Mouse (Mus musculus) neural tube, embryonic 15.5 days (tissue): Measurements from ENCODE around the gene Fibp. TPM values are rescaled to one million over a fixed set of nuclear protein-coding genes. Genes with fewer than 3 reads are reported as not detected.
A peak's percentile ranks its signal among the peaks of the same experiment; 100 is the strongest.

Source experiments
- ATAC-seq: fragments of 200-750 bp; cut with Nextera tagmentation; 2 replicates; pipeline ENCODE4 v1.8.0; 2017; ENCODE audit warnings: mild to moderate bottlenecking, moderate TSS enrichment, moderate library complexity; ENCODE audit not compliant: low FRiP score
- H3K27ac ChIP-seq: fragments of 300-500 bp; sonication (generic); replicated peaks from 2 replicates; pipeline ENCODE4 v1.5.1; 2015; ENCODE audit warnings: mild to moderate bottlenecking, inconsistent platforms
- H3K27me3 ChIP-seq: fragments of 300-500 bp; sonication (generic); replicated peaks from 2 replicates; pipeline ENCODE4 v1.6.1; 2015; ENCODE audit warnings: inconsistent platforms
- H3K36me3 ChIP-seq: fragments of 300-500 bp; sonication (generic); 2 replicates; pipeline ENCODE4 v1.6.1; 2015; ENCODE audit warnings: inconsistent platforms
- H3K4me1 ChIP-seq: fragments of 300-500 bp; sonication (generic); 2 replicates; pipeline ENCODE4 v1.6.1; 2015; ENCODE audit warnings: inconsistent platforms
- H3K4me2 ChIP-seq: fragments of 300-500 bp; sonication (generic); 2 replicates; pipeline ENCODE4 v1.6.1; 2015; ENCODE audit warnings: inconsistent platforms, mild to moderate bottlenecking, moderate library complexity
- H3K4me3 ChIP-seq: fragments of 300-500 bp; sonication (generic); replicated peaks from 2 replicates; pipeline ENCODE4 v1.5.1; 2015; ENCODE audit warnings: mild to moderate bottlenecking, inconsistent platforms
- H3K9ac ChIP-seq: fragments of 300-500 bp; sonication (generic); replicated peaks from 2 replicates; pipeline ENCODE4 v1.6.1; 2015; ENCODE audit warnings: mild to moderate bottlenecking, inconsistent platforms
- H3K9me3 ChIP-seq: fragments of 300-500 bp; sonication (generic); replicated peaks from 2 replicates; pipeline ENCODE4 v1.6.1; 2016; ENCODE audit warnings: inconsistent platforms
- WGBS: fragments of 180-500 bp; shearing (Covaris S2); methylation state at CpG from one replicate; pipeline ENCODE4 v1.1.7; 2015; ENCODE audit warnings: mixed read lengths; 5-methylcytosine and 5-hydroxymethylcytosine counted together
- polyA plus RNA-seq: library from polyadenylated mRNA; unstranded; fragments of >200 nt; fragmentation: Nextera tagmentation; extraction: Ambion mirVana; gene quantifications from 2 replicates; pipeline ENCODE4 v1.2.1, GENCODE M21; 2015

Gene Fibp
- 151 and 154 TPM in 2 replicates for polyA plus RNA-seq

DNA sequence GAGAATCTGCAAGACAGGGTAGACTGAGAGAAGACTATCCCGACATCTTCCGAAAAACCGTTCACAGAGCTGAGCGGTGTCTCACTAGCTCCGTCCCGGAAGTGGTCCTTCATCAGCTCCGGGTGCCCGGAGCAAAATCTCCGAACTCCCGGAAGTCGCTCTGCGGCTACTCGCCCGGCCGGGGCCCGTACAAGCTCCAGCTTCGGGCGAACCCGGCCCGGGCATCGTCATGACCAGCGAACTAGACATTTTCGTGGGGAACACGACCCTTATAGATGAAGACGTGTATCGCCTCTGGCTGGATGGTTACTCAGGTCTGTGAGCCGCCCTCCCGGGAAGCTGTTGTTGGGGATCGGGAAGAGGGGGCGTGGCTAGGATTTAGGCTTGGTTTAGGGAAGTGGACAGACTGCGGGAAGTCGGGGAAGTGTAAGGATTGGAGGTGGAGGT lies at the start of gene Fibp:
TSS of gene Fibp (plus strand) at position 151 of the 447 bp plus-strand sequence.
- Histone ChIP-seq H3K4me3 (peak within 1 kb of the TSS; percentile 81), H3K27me3 (peaks cover 4% of the 10 kb centered on the region; the same call in 1 of the 2 replicates), H3K4me1 (peaks cover 52% of the 10 kb centered on the region), H3K4me2 (peak within 1 kb of the TSS; percentile 76), H3K27ac (peak within 1 kb of the TSS; percentile 85), H3K9ac (peak within 1 kb of the TSS; percentile 76), H3K36me3 (peaks cover 24% of the 10 kb centered on the region), H3K9me3 (no peaks in the 10 kb centered on the region)
- peak; percentile 53 for ATAC-seq
- under 1% methylated on average over 32 of the region's 32 CpGs for WGBS

DNA sequence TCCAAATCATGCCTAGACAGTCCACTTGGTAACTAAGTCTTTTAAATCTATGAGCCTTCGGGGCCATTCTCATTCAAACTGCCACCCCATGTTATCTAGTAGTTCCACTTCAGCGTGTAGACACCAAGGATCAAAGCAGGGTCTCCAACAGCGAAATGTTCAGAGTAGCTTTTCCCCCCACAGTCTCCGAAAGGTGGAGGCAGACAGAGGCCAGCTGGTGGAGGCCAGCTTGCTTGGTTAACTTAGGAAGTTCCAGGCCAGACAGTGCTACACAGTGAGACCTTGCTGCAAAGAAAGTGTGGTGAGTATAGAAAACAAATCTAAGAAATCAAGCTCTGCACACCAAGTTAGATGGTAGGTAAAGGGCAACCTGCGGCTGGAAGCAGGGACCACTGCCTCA lies 49.8 kb upstream of the Fibp start:
- no peak overlapping the region for H3K4me3 ChIP-seq
- 89% methylated on average over 5 of the region's 5 CpGs for WGBS
- no peaks in the 10 kb centered on the region for H3K36me3 ChIP-seq
- no peak overlapping the region for H3K9ac ChIP-seq
- no peak for ATAC-seq
- no peaks in the 10 kb centered on the region for H3K27me3 ChIP-seq
- H3K4me1 ChIP-seq, result peaks cover 14% of the 10 kb centered on the region
- no peak overlapping the region for H3K27ac ChIP-seq
- no peak overlapping the region for H3K4me2 ChIP-seq
- no peaks in the 10 kb centered on the region for H3K9me3 ChIP-seq

DNA sequence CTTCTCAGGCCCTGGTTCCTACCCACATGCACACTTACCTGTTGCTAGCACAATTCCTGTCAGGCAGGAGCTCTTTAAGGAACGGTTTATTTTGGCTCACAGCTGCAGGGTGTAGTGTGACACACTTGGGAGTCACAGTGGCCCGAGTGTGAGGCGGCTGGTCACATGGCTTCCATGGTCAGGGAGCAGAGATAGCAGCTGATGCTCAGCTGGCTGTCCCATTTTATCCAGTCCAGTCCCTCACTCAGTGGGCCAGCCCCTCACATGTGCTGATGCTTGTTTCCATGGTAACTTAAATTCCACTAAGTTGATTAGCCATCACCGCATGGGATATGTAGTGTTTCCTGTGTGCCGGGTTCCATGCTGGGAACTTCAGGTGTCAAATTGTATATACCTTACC lies 48.5 kb upstream of the Fibp start:
- no peaks in the 10 kb centered on the region for H3K36me3 ChIP-seq
- H3K4me3 ChIP-seq, result no peak overlapping the region
- no peak overlapping the region for H3K4me2 ChIP-seq
- H3K9ac ChIP-seq, result no peak overlapping the region
- H3K27me3 ChIP-seq, result no peaks in the 10 kb centered on the region
- ATAC-seq, result no peak
- no peak overlapping the region for H3K27ac ChIP-seq
- no peaks in the 10 kb centered on the region for H3K9me3 ChIP-seq
- peaks cover 10% of the 10 kb centered on the region for H3K4me1 ChIP-seq
- WGBS, result 71% methylated on average over 5 of the region's 5 CpGs

DNA sequence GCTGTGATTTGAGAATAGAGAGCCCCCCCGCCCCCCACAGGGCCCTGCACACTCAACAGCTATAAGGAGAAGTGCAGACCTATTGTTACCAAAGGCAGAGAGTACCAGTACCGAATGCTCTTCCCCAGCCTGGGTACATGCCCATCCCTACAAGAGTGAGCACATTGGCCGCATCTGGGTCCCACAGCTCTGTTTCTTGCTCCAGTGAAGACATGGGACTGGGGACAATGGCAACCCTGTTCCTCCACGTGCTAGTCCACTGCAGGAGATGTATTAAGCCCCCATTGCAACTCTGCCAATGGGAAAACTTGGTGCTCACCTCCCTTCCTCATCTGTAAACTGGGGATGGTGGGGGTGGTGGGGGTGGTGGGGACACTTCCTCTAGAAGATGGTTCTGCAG lies 46.6 kb upstream of the Fibp start:
- Histone ChIP-seq H3K27ac (no peak overlapping the region), H3K27me3 (no peaks in the 10 kb centered on the region), H3K36me3 (0 out of 2 replicates have a peak, but pooled peaks cover 6% of the 10 kb centered on the region), H3K4me3 (no peak overlapping the region), H3K4me2 (no peak overlapping the region), H3K4me1 (no peaks in the 10 kb centered on the region), H3K9ac (no peak overlapping the region), H3K9me3 (no peaks in the 10 kb centered on the region)
- no peak for ATAC-seq
- WGBS, result 75% methylated on average over 4 of the region's 4 CpGs

DNA sequence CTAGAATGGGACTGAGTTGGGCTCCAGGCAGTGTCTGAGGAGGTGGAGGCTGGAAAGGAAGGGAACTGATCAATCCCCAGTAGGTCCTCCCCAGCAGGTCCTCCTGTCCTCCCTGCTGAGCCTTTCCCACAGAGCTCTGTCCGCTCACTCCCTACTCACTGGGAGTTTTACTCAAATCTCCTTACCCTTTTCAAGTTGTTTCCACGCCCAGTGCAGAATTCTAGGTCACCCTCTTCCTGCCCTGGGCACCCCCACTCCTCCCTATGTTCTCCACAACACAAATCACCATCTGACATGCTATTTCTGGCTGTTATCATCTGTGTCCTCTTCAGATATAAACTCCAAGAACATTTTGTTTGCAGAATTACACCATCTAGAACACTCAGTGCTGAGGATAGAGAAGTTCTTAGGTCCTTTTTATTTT lies 45.9 kb upstream of the Fibp start:
- Histone ChIP-seq H3K4me1 (no peaks in the 10 kb centered on the region), H3K9me3 (no peaks in the 10 kb centered on the region), H3K27me3 (no peaks in the 10 kb centered on the region), H3K27ac (no peak overlapping the region), H3K4me3 (no peak overlapping the region), H3K9ac (no peak overlapping the region), H3K4me2 (no peak overlapping the region), H3K36me3 (peaks cover 6% of the 10 kb centered on the region; the same call in 1 of the 2 replicates)
- 77% methylated on average over 2 of the region's 2 CpGs for WGBS
- no peak for ATAC-seq

DNA sequence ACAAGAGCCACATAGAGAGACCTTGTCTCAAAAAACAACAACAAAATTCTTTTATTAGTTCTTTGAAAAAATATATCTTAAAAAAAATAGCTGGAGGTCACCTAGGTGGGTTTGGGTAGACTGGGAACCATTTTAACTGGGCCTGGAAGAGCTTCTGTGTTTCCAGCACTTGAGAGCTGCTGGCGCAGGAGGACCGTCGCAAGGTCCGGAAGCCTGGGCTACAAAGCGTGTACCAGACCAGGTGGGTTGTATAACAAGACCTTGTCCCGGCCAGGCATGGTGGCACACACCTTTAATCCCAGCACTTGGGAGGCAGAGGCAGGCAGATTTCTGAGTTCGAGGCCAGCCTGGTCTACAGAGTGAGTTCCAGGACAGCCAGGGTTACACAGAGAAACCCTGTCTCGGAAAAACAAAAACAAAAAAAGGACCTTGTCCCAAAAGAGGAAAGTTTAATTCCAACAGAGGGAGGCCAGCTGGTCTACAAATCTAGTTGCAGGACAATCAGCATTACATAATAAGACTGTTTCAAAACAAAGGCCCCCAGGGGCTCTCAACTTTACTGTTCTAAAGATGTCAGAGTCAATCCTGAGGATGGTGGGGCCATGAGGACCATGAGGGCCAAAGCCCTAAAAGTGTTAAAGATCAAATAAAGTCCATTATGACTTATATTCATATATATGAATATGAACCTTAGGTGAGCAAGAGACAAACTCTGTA lies 41.5 kb upstream of the Fibp start:
- Histone ChIP-seq H3K4me1 (peaks cover 25% of the 10 kb centered on the region), H3K4me2 (no peak overlapping the region), H3K27me3 (no peaks in the 10 kb centered on the region), H3K27ac (no peak overlapping the region), H3K4me3 (no peak overlapping the region), H3K9ac (no peak overlapping the region), H3K36me3 (peaks cover 37% of the 10 kb centered on the region), H3K9me3 (no peaks in the 10 kb centered on the region)
- 90% methylated on average over 8 of the region's 8 CpGs for WGBS
- no peak for ATAC-seq

DNA sequence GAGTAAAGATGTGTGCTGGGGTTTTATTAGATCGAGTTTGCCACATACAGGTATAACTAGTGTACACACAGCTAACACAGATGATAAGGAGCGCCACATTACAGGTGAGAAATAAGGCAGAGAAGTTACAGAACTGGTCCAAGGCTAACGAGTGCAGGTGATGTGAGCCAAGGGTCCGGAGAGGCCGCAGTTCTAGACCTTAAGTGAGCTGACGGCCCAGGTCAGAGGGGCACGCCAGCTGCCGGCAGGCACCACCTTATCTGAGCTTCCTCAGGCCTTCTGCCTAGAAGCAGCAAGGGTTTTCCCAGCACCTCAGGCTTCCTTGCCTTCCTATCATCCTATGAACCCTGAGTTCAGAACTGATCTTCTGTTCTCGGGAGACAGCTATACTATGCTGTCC lies 40.8 kb upstream of the Fibp start:
- no peaks in the 10 kb centered on the region for H3K9me3 ChIP-seq
- 94% methylated on average over 9 of the region's 9 CpGs for WGBS
- no peak for ATAC-seq
- no peak overlapping the region for H3K9ac ChIP-seq
- no peak overlapping the region for H3K27ac ChIP-seq
- peaks cover 27% of the 10 kb centered on the region for H3K4me1 ChIP-seq
- no peaks in the 10 kb centered on the region for H3K27me3 ChIP-seq
- H3K36me3 ChIP-seq, result peaks cover 37% of the 10 kb centered on the region
- no peak overlapping the region for H3K4me2 ChIP-seq
- H3K4me3 ChIP-seq, result no peak overlapping the region

DNA sequence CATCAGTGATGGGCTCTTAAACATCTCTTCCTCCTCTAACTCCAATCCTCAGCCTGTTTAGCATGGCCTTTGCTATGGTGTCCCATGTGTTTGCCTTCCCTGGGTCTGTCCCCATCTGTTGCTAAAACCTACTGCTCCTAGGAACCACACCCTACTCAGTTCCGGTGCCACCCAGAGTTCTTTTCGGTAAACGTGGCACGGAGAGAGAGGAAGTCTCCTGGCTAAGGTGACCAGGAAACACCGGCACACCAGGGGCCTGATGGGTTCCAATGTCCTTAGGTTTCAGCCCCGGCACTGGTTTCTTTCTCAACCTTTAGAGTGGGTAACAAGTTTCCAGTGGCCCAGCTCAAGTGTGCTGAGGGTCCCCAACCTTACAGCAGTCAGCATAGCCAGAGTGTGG lies 39.8 kb upstream of the Fibp start:
- WGBS, result 88% methylated on average over 6 of the region's 6 CpGs
- Histone ChIP-seq H3K27ac (no peak overlapping the region), H3K36me3 (peaks cover 37% of the 10 kb centered on the region), H3K4me1 (peaks cover 27% of the 10 kb centered on the region), H3K9me3 (no peaks in the 10 kb centered on the region), H3K9ac (no peak overlapping the region), H3K4me2 (no peak overlapping the region), H3K27me3 (no peaks in the 10 kb centered on the region), H3K4me3 (no peak overlapping the region)
- ATAC-seq, result no peak

DNA sequence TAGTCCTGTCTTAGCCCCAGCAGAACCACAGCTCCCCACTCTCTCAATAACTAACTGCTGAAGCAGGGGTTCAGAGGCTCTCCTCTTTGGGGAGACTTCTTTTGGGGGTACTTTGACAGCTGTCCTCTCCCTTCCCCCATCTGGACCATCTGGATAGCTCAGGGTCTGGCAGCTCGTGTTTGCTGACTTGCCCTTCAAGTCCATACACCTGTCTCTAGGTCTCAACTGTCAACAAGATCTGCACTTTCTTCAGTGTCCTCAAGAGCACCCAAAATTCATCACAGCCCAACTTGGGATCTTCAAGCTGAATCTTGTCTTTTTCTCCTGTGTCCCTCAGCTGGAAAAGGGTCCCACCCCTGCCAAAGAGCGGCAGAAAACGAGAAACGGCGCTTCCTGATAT lies 38.6 kb upstream of the Fibp start:
- 90% methylated on average over 5 of the region's 5 CpGs for WGBS
- H3K36me3 ChIP-seq, result peaks cover 43% of the 10 kb centered on the region
- H3K4me3 ChIP-seq, result no peak overlapping the region
- no peak overlapping the region for H3K9ac ChIP-seq
- H3K4me1 ChIP-seq, result peaks cover 40% of the 10 kb centered on the region
- no peaks in the 10 kb centered on the region for H3K27me3 ChIP-seq
- ATAC-seq, result no peak
- no peak overlapping the region for H3K4me2 ChIP-seq
- H3K9me3 ChIP-seq, result no peaks in the 10 kb centered on the region
- H3K27ac ChIP-seq, result no peak overlapping the region

DNA sequence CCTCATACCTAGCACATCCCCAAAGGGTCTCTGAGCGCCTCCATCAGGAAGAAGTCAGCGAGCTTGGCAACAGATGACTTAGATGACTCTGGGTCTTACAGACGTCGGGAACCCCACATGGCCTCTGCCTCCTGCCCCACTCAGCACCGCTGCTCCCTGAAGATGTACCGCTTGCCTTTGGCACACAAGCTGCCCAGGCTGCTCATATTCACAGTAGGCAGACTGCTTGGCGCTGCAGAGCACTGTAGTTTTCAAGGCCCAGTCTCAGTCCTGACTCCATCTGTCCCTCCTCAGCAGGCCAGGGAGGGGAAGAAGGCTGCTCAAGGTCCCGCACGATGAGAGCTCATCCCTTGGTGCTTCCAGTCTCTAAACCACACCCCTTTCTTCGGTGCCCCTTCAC lies 38.1 kb upstream of the Fibp start:
- Histone ChIP-seq H3K4me2 (no peak overlapping the region), H3K4me1 (peaks cover 44% of the 10 kb centered on the region), H3K9me3 (no peaks in the 10 kb centered on the region), H3K4me3 (no peak overlapping the region), H3K9ac (no peak overlapping the region), H3K36me3 (peaks cover 48% of the 10 kb centered on the region), H3K27ac (no peak overlapping the region), H3K27me3 (no peaks in the 10 kb centered on the region)
- no peak for ATAC-seq
- WGBS, result 95% methylated on average over 10 of the region's 10 CpGs

DNA sequence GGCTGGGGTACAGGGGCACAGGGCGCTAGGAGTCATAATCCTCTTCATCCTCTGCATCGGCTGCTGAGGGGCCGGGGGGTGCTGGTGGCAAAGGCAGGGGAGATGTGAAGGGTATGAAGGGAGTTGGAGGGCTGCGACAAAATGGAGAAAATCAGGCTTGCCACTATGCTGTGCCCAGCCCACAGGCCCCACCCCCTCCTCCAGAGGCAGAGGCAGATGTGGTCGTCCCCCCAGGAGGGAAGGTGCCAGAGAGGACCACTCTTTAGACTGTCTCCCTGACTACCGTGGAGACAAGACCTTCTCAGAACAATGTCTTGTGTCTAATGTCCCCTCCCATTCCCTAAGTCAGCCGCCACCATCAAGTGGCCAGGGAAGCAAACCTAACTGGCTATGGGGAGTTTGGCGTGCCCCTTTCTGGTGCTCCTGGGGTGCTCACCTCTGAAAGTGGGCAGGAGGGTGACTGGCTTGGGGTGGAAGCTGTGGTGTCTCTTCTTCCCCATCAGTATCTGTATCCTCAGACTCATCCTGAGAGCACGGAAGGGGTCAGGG lies 37.4 kb upstream of the Fibp start:
- peaks cover 49% of the 10 kb centered on the region for H3K4me1 ChIP-seq
- H3K27ac ChIP-seq, result no peak overlapping the region
- ATAC-seq, result no peak
- 70% methylated on average over 9 of the region's 9 CpGs for WGBS
- peak overlapping the region; percentile 90 for H3K4me2 ChIP-seq
- H3K36me3 ChIP-seq, result peaks cover 46% of the 10 kb centered on the region
- no peaks in the 10 kb centered on the region for H3K9me3 ChIP-seq
- peak overlapping the region; percentile 89 for H3K9ac ChIP-seq
- H3K4me3 ChIP-seq, result peak overlapping the region; percentile 88
- H3K27me3 ChIP-seq, result no peaks in the 10 kb centered on the region

DNA sequence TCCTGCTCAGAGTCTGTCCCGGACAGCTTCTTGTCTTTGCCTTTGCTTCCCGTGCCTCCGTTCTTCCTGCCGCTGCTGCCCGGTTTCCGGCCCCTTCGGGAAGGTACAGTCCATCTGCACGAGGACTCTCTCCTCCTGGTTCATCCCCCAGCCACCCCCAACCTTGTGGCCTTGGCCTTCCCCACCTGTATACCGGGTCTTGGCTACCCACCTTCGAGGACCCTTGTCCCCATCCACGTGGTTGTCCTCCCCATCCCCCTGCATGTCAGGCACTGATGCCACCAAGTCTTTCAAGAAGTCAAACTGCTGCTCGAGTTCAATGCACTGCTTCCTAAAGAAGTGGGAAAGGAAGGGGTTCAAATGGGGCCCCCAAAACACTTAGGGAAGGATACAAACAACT lies 36.9 kb upstream of the Fibp start:
- no peak for ATAC-seq
- Histone ChIP-seq H3K9ac (peak overlapping the region; percentile 89), H3K36me3 (peaks cover 46% of the 10 kb centered on the region), H3K4me3 (peak overlapping the region; percentile 88), H3K4me1 (peaks cover 53% of the 10 kb centered on the region), H3K4me2 (peak overlapping the region; percentile 90), H3K27me3 (no peaks in the 10 kb centered on the region), H3K9me3 (no peaks in the 10 kb centered on the region), H3K27ac (peak overlapping the region; percentile 95)
- WGBS, result 67% methylated on average over 12 of the region's 12 CpGs
